ENCODE assay signal across 8 mouse cellular contexts in genomic region chr11:51264352-51264751, GRCm38 (mm10). TPM values are rescaled to one million over a fixed set of nuclear protein-coding genes. Genes with fewer than 3 reads are reported as not detected.
A peak's percentile ranks its signal among the peaks of the same experiment; 100 is the strongest.
DNase-seq lines count a peak whose midpoint lies in the region; ATAC-seq and TF ChIP-seq lines count a peak whose summit lies in the region.

No protein-coding gene starts in this region.

- no peaks in the 10 kb centered on the region for H3K9me3 ChIP-seq in forebrain, postnatal 0 days (ENCODE audit: low read length)
- no peaks in the 10 kb centered on the region for H3K9me3 ChIP-seq in intestine, embryonic 16.5 days (ENCODE audit: control insufficient read depth, low read length)

- no peaks in the 10 kb centered on the region for H3K27me3 ChIP-seq in forebrain, postnatal 0 days (ENCODE audit: insufficient read depth, low read length)
- no peaks in the 10 kb centered on the region for H3K27me3 ChIP-seq in intestine, embryonic 16.5 days (replicated peaks; ENCODE audit: control insufficient read depth, insufficient read depth, low read length)

- H3K36me3 ChIP-seq in forebrain, postnatal 0 days (ENCODE audit: insufficient read depth), result 0 out of 2 replicates have a peak, but pooled peaks cover 5% of the 10 kb centered on the region
- no peaks in the 10 kb centered on the region for H3K36me3 ChIP-seq in intestine, embryonic 16.5 days (ENCODE audit: control insufficient read depth, insufficient read depth, low read length)

- WGBS in bone marrow, adult 2 months, result 4% methylated on average over 6 of the region's 6 CpGs
- WGBS in forebrain, postnatal 0 days, result 22% methylated on average over 6 of the region's 6 CpGs
- WGBS in intestine, embryonic 16.5 days, result 10% methylated on average over 6 of the region's 6 CpGs
- WGBS in olfactory bulb, adult 2 months, result 9% methylated on average over 6 of the region's 6 CpGs

- peaks cover 2% of the 10 kb centered on the region; the same call in 1 of the 2 replicates for H3K4me1 ChIP-seq in bone marrow, adult 2 months (ENCODE audit: control insufficient read depth, insufficient read depth, low read length)
- peaks cover 15% of the 10 kb centered on the region for H3K4me1 ChIP-seq in forebrain, postnatal 0 days (ENCODE audit: insufficient read depth)
- peaks cover 18% of the 10 kb centered on the region for H3K4me1 ChIP-seq in intestine, embryonic 16.5 days (ENCODE audit: control insufficient read depth, insufficient read depth, low read length)
- peaks cover 5% of the 10 kb centered on the region; the same call in 1 of the 2 replicates for H3K4me1 ChIP-seq in olfactory bulb, adult 2 months (ENCODE audit: control insufficient read depth, insufficient read depth, low read length)

- peak overlapping the region; percentile 59; the same call in 1 of the 2 replicates for H3K27ac ChIP-seq in bone marrow, adult 2 months (ENCODE audit: control insufficient read depth, insufficient read depth, low read depth, low read length, poor library complexity)
- H3K27ac ChIP-seq in forebrain, postnatal 0 days (ENCODE audit: low read depth, low read length), result no peak overlapping the region
- peak overlapping the region; percentile 41; the same call in 1 of the 2 replicates for H3K27ac ChIP-seq in intestine, embryonic 16.5 days (ENCODE audit: low read length)
- H3K27ac ChIP-seq in olfactory bulb, adult 2 months (ENCODE audit: insufficient read depth, low read depth, low read length), result no peak overlapping the region

- peak overlapping the region; percentile 98; the same call in 1 of the 2 replicates for H3K9ac ChIP-seq in forebrain, postnatal 0 days
- H3K9ac ChIP-seq in intestine, embryonic 16.5 days (ENCODE audit: low read depth, low read length), result peak overlapping the region; percentile 95

- ATAC-seq in forebrain, postnatal 0 days, result no peak
- ATAC-seq in intestine, embryonic 16.5 days, result peak; percentile 31; the same call in 1 of the 2 replicates

- TF ChIP-seq CTCF in bone marrow, adult 2 months (IDR thresholded peaks at IDR 0.05; ENCODE audit: control insufficient read depth, insufficient read depth, low read length), result peak; percentile 11; the same call in 1 of the 2 replicates
- no peak for TF ChIP-seq CTCF in forebrain, postnatal 0 days (IDR thresholded peaks at IDR 0.05; ENCODE audit: low read depth)
- TF ChIP-seq CTCF in olfactory bulb, adult 2 months (IDR thresholded peaks at IDR 0.05; ENCODE audit: insufficient read depth, low read depth, low read length), result no peak

- peak overlapping the region; percentile 93 for H3K4me2 ChIP-seq in forebrain, postnatal 0 days (ENCODE audit: low read depth)
- H3K4me2 ChIP-seq in intestine, embryonic 16.5 days (ENCODE audit: low read depth, low read length), result peak overlapping the region; percentile 85

- peak; percentile 20 for DNase-seq in cerebellum, adult 11-12 months
- no peak for DNase-seq in cerebellum, adult 8-10 months
- DNase-seq in forebrain, postnatal 0 days, result no peak
- peak; percentile 65 to 83 for DNase-seq in lung, adult 18-20 months
- DNase-seq in ovary, postnatal 10 days (ENCODE audit: low spot score), result no peak

- H3K4me3 ChIP-seq in bone marrow, adult 2 months (replicated peaks; ENCODE audit: control insufficient read depth, low read depth, low read length), result peak overlapping the region; percentile 77
- H3K4me3 ChIP-seq in forebrain, postnatal 0 days (ENCODE audit: low read depth, low read length), result peak overlapping the region; percentile 91
- H3K4me3 ChIP-seq in intestine, embryonic 16.5 days (ENCODE audit: low read length), result peak overlapping the region; percentile 78
- peak overlapping the region; percentile 39 for H3K4me3 ChIP-seq in olfactory bulb, adult 2 months (ENCODE audit: insufficient read depth, low read depth, low read length)

- TF ChIP-seq POLR2A in bone marrow, adult 2 months (IDR thresholded peaks at IDR 0.05; ENCODE audit: borderline replicate concordance, control insufficient read depth, low read depth, low read length), result no peak
- TF ChIP-seq POLR2A in olfactory bulb, adult 2 months (IDR thresholded peaks at IDR 0.05; ENCODE audit: insufficient read depth, low read depth, low read length), result no peak

RNA-seq across cellular contexts. Expression of gene BC049762, which starts 1.5 kb away (rescaled TPM):
- 2.7 TPM in 1 of 2 replicates, not detected in the other for polyA plus RNA-seq in bone marrow, adult 2 months (2011; ENCODE audit: insufficient read depth, insufficient read length, low replicate concordance, missing spikeins)
- not detected in 2 replicates for total RNA-seq in forebrain, postnatal 0 days (2014; rRNA removed)
- 0.53 and 0.56 TPM in 2 replicates for polyA plus RNA-seq in forebrain, postnatal 0 days (2015; fragmentation: Nextera tagmentation; extraction: Ambion mirVana)
- polyA plus RNA-seq in intestine, embryonic 16.5 days (2015; fragmentation: Nextera tagmentation; extraction: Ambion mirVana), result 0.31 and 0.44 TPM in 2 replicates
- not detected in 2 replicates for polyA plus RNA-seq in olfactory bulb, adult 2 months (2012; ENCODE audit: insufficient read depth, insufficient read length, low replicate concordance, missing spikeins)

RNA-seq across cellular contexts. Expression of gene Clk4, which starts 2.8 kb away (rescaled TPM):
- polyA plus RNA-seq in bone marrow, adult 2 months (2011; ENCODE audit: insufficient read depth, insufficient read length, low replicate concordance, missing spikeins), result 87.4 and 144 TPM in 2 replicates
- 94.9 and 116 TPM in 2 replicates for total RNA-seq in forebrain, postnatal 0 days (2014; rRNA removed)
- polyA plus RNA-seq in forebrain, postnatal 0 days (2015; fragmentation: Nextera tagmentation; extraction: Ambion mirVana), result 105 and 114 TPM in 2 replicates
- 81.4 and 83.7 TPM in 2 replicates for polyA plus RNA-seq in intestine, embryonic 16.5 days (2015; fragmentation: Nextera tagmentation; extraction: Ambion mirVana)
- 472 and 728 TPM in 2 replicates for polyA plus RNA-seq in olfactory bulb, adult 2 months (2012; ENCODE audit: insufficient read depth, insufficient read length, low replicate concordance, missing spikeins)

RNA-seq across cellular contexts. Expression of gene Col23a1, which starts 25.4 kb away (rescaled TPM):
- polyA plus RNA-seq in bone marrow, adult 2 months (2011; ENCODE audit: insufficient read depth, insufficient read length, low replicate concordance, missing spikeins), result 0.72 TPM in 1 of 2 replicates, not detected in the other
- total RNA-seq in forebrain, postnatal 0 days (2014; rRNA removed), result 11.8 and 12.6 TPM in 2 replicates
- 3.2 and 3.8 TPM in 2 replicates for polyA plus RNA-seq in forebrain, postnatal 0 days (2015; fragmentation: Nextera tagmentation; extraction: Ambion mirVana)
- 5.4 and 5.5 TPM in 2 replicates for polyA plus RNA-seq in intestine, embryonic 16.5 days (2015; fragmentation: Nextera tagmentation; extraction: Ambion mirVana)
- not detected in 2 replicates for polyA plus RNA-seq in olfactory bulb, adult 2 months (2012; ENCODE audit: insufficient read depth, insufficient read length, low replicate concordance, missing spikeins)

RNA-seq across cellular contexts. Expression of gene Gm12569, which starts 44.1 kb away (rescaled TPM):
- polyA plus RNA-seq in bone marrow, adult 2 months (2011; ENCODE audit: insufficient read depth, insufficient read length, low replicate concordance, missing spikeins), result not detected in 2 replicates
- not detected in 2 replicates for total RNA-seq in forebrain, postnatal 0 days (2014; rRNA removed)
- not detected in 2 replicates for polyA plus RNA-seq in forebrain, postnatal 0 days (2015; fragmentation: Nextera tagmentation; extraction: Ambion mirVana)
- polyA plus RNA-seq in intestine, embryonic 16.5 days (2015; fragmentation: Nextera tagmentation; extraction: Ambion mirVana), result not detected in 2 replicates
- polyA plus RNA-seq in olfactory bulb, adult 2 months (2012; ENCODE audit: insufficient read depth, insufficient read length, low replicate concordance, missing spikeins), result not detected in 2 replicates

Comparison
In these comparisons a context has a peak if more than half of its experiments do, and no peak if none do; other contexts are left out.
1. DNase-seq: peak in cerebellum, adult 11-12 months (single experiment) and lung, adult 18-20 months (2 of 2); none in cerebellum, adult 8-10 months (single experiment), forebrain, postnatal 0 days (single experiment) and ovary, postnatal 10 days (single experiment).
2. H3K27ac ChIP-seq: peak in bone marrow, adult 2 months (single experiment) and intestine, embryonic 16.5 days (single experiment); none in forebrain, postnatal 0 days (single experiment) and olfactory bulb, adult 2 months (single experiment).
3. H3K4me3 ChIP-seq: peak in every context shown above with its lines; median percentile 91 in forebrain, postnatal 0 days; 78 in intestine, embryonic 16.5 days; 77 in bone marrow, adult 2 months; 39 in olfactory bulb, adult 2 months.